Mouse (Mus musculus) G1E (cell line): ENCODE measurements around the gene Tmx4. TPM values are rescaled to one million over a fixed set of nuclear protein-coding genes. Genes with fewer than 3 reads are reported as not detected.

Experiments used
- ATAC-seq: 2 replicates; pipeline ENCODE4 v1.8.0; 2016; ENCODE audit warnings: mild to moderate bottlenecking; ENCODE audit not compliant: insufficient number of reproducible peaks, poor library complexity, low FRiP score, severe bottlenecking; ENCODE audit errors: extremely low read depth
- DNase-seq: peaks from one replicate; pipeline ENCODE4 v3.0.0; 2012; ENCODE audit warnings: low spot score
- H3K27me3 ChIP-seq: 2 replicates; pipeline ENCODE4 v1.6.1; 2012; ENCODE audit warnings: mild to moderate bottlenecking, low read length, inconsistent platforms; ENCODE audit not compliant: insufficient read depth
- H3K36me3 ChIP-seq: replicated peaks from 2 replicates; pipeline ENCODE3; 2012; ENCODE audit warnings: mild to moderate bottlenecking, inconsistent platforms
- H3K4me1 ChIP-seq: 2 replicates; pipeline ENCODE4 v1.6.1; 2012; ENCODE audit warnings: low read depth, low read length, inconsistent platforms, mixed read lengths; ENCODE audit not compliant: insufficient read depth
- H3K4me3 ChIP-seq: 2 replicates; pipeline ENCODE4 v1.5.1; 2012; ENCODE audit warnings: low read depth, mild to moderate bottlenecking, inconsistent platforms, low read length, moderate library complexity, mixed read lengths
- H3K9me3 ChIP-seq: replicated peaks from 2 replicates; pipeline ENCODE4 v1.6.1; 2012; ENCODE audit warnings: inconsistent platforms
- CTCF ChIP-seq: IDR thresholded peaks from 2 replicates; pipeline ENCODE4 v1.5.1; 2012; ENCODE audit warnings: low read depth, low read length, inconsistent platforms, mixed read lengths
- GATA1 ChIP-seq: IDR thresholded peaks from 2 replicates; pipeline ENCODE4 v1.6.1; 2012; ENCODE audit warnings: borderline replicate concordance, low read length, inconsistent platforms, mixed read lengths
- GATA2 ChIP-seq: IDR thresholded peaks from 2 replicates; pipeline ENCODE4 v1.6.1; 2012; ENCODE audit warnings: low read depth, low read length, inconsistent platforms, borderline replicate concordance
- POLR2AphosphoS5 ChIP-seq: IDR thresholded peaks from 2 replicates; pipeline ENCODE4 v1.6.1; 2012; ENCODE audit warnings: low read depth, low read length, inconsistent platforms; ENCODE audit not compliant: insufficient replicate concordance
- TAL1 ChIP-seq: conservative IDR thresholded peaks from 2 replicates; pipeline ENCODE4 v1.6.1; 2012; ENCODE audit warnings: low read depth, low read length, inconsistent platforms, mixed read lengths
- polyA plus RNA-seq: library from polyadenylated mRNA; stranded (reverse); fragments of >175 nt; gene quantifications from 2 replicates; pipeline ENCODE4 v1.2.3, GENCODE M21; 2012
- total RNA-seq, 2 experiments: library from RNA; stranded (forward) in 1 of 2; stranded (reverse) in 1 of 2; fragments of 200-1000 nt in 1 of 2; fragments of >200 nt in 1 of 2; fragmentation: Nextera tagmentation in 1 of 2; gene quantifications; 2 replicates each; pipeline ENCODE4 v1.2.3; 2014 to 2017

Gene Tmx4
- 28.9 and 32.2 TPM in 2 replicates for total RNA-seq (2014; fragmentation: Nextera tagmentation)
- total RNA-seq (2017), result 24.5 and 27.8 TPM in 2 replicates
- 1.7 and 4.0 TPM in 2 replicates for polyA plus RNA-seq

GRCm38 (mm10) chr2:134643514-134644300 lies at the start of gene Tmx4:
Tmx4 (minus strand) TSS chr2:134644145.
- peak; percentile 97 for ATAC-seq
- Histone ChIP-seq H3K27me3 (no peaks in the 10 kb centered on the region; the same call in 1 of the 2 replicates), H3K4me1 (peaks cover 21% of the 10 kb centered on the region), H3K9me3 (no peaks in the 10 kb centered on the region), H3K4me3 (peak within 1 kb of the TSS; percentile 91), H3K36me3 (peaks cover 5% of the 10 kb centered on the region)
- TF ChIP-seq TAL1 (no peak), GATA2 (no peak), GATA1 (no peak), POLR2AphosphoS5 (no peak), CTCF (no peak)
- peak; percentile 91 for DNase-seq

GRCm38 (mm10) chr2:134692125-134692524 lies 48.2 kb upstream of the Tmx4 start:
- DNase-seq (no peak), ATAC-seq (no peak)
- H3K4me3 ChIP-seq, result no peak overlapping the region
- H3K36me3 ChIP-seq, result no peaks in the 10 kb centered on the region
- H3K27me3 ChIP-seq, result no peaks in the 10 kb centered on the region
- H3K9me3 ChIP-seq, result no peaks in the 10 kb centered on the region
- no peaks in the 10 kb centered on the region for H3K4me1 ChIP-seq
- TF ChIP-seq GATA1 (no peak), CTCF (no peak), POLR2AphosphoS5 (no peak), TAL1 (no peak), GATA2 (no peak)

GRCm38 (mm10) chr2:134691055-134691454 lies 47.1 kb upstream of the Tmx4 start:
- ATAC-seq (no peak), DNase-seq (no peak)
- no peaks in the 10 kb centered on the region for H3K9me3 ChIP-seq

GRCm38 (mm10) chr2:134682326-134682725 lies 38.4 kb upstream of the Tmx4 start:
- H3K36me3 ChIP-seq, result no peaks in the 10 kb centered on the region
- DNase-seq (no peak), ATAC-seq (no peak)
- no peaks in the 10 kb centered on the region for H3K27me3 ChIP-seq
- no peaks in the 10 kb centered on the region for H3K4me1 ChIP-seq
- TF ChIP-seq GATA1, result no peak
- no peak for TF ChIP-seq POLR2AphosphoS5
- TF ChIP-seq CTCF, result no peak
- no peak for TF ChIP-seq TAL1
- TF ChIP-seq GATA2, result no peak
- no peak overlapping the region for H3K4me3 ChIP-seq
- H3K9me3 ChIP-seq, result no peaks in the 10 kb centered on the region

More at GRCm38 (mm10) chr2:134691055-134691454, 47.1 kb upstream of the Tmx4 start:
- Histone ChIP-seq H3K27me3 (no peaks in the 10 kb centered on the region), H3K4me3 (no peak overlapping the region), H3K4me1 (no peaks in the 10 kb centered on the region), H3K36me3 (no peaks in the 10 kb centered on the region)
- TF ChIP-seq TAL1 (no peak), POLR2AphosphoS5 (no peak), GATA2 (no peak), CTCF (no peak), GATA1 (no peak)

GRCm38 (mm10) chr2:134681271-134681961 lies 37.5 kb upstream of the Tmx4 start:
- no peak for DNase-seq
- Histone ChIP-seq H3K27me3 (no peaks in the 10 kb centered on the region), H3K4me1 (no peaks in the 10 kb centered on the region), H3K4me3 (no peak overlapping the region), H3K36me3 (no peaks in the 10 kb centered on the region), H3K9me3 (no peaks in the 10 kb centered on the region)
- TF ChIP-seq GATA1, result no peak
- no peak for TF ChIP-seq POLR2AphosphoS5
- no peak for TF ChIP-seq TAL1
- TF ChIP-seq GATA2, result no peak
- TF ChIP-seq CTCF, result no peak
- ATAC-seq, result peak; percentile 68

- DNase-seq, result no peak
- TF ChIP-seq GATA2, result no peak
- TF ChIP-seq POLR2AphosphoS5, result no peak
- no peak for TF ChIP-seq CTCF
- no peaks in the 10 kb centered on the region for H3K36me3 ChIP-seq
Observed at GRCm38 (mm10) chr2:134679567-134679966, 35.6 kb upstream of the Tmx4 start.

More at GRCm38 (mm10) chr2:134679567-134679966, 35.6 kb upstream of the Tmx4 start:
- H3K9me3 ChIP-seq, result no peaks in the 10 kb centered on the region
- no peak for ATAC-seq
- H3K4me1 ChIP-seq, result no peaks in the 10 kb centered on the region
- no peaks in the 10 kb centered on the region for H3K27me3 ChIP-seq
- H3K4me3 ChIP-seq, result no peak overlapping the region
